Mouse (Mus musculus) testis, adult 10 weeks (tissue): Measurements from ENCODE around the gene Rpl5. TPM values are rescaled to one million over a fixed set of nuclear protein-coding genes. Genes with fewer than 3 reads are reported as not detected.

ENCODE experiments used
- polyA plus RNA-seq: library from polyadenylated mRNA; stranded (reverse); fragments of 350-450 nt; fragmentation: Illumina TruSeq; extraction: RNeasy Lipid Tissue Mini Kit (QIAGEN cat#74804); gene quantifications from one replicate; pipeline ENCODE4 v1.2.3, GENCODE M21; 2014; ENCODE audit warnings: low read depth, low replicate concordance

Gene Rpl5
- polyA plus RNA-seq, result 154 TPM

GRCm38 (mm10) chr5:107900206-107901013 lies at the start of gene Rpl5:
Gene Rpl5 (plus strand): TSS chr5:107900502.

GRCm38 (mm10) chr5:107874561-107875260 lies 25.6 kb upstream of the Rpl5 start, which contains the start of gene Evi5:
Gene Evi5 (minus strand): TSS chr5:107875107.

Other genes starting within 250 kb of the Rpl5 start
- gene Gfi1, start 174.5 kb upstream of the Rpl5 start, polyA plus RNA-seq, result 1.2 TPM
- 614 TPM for gene Ube2d2b, start 70.4 kb upstream of the Rpl5 start, polyA plus RNA-seq
- gene Evi5, start 25.4 kb upstream of the Rpl5 start, polyA plus RNA-seq, result 68.7 TPM
- 30.2 TPM for gene Fam69a, start 86.6 kb downstream of the Rpl5 start, polyA plus RNA-seq
- gene Mtf2, start 165.2 kb downstream of the Rpl5 start, polyA plus RNA-seq, result 119 TPM
- gene Tmed5, start 232.1 kb downstream of the Rpl5 start, polyA plus RNA-seq, result 28.1 TPM
- gene Ccdc18, start 232.4 kb downstream of the Rpl5 start, polyA plus RNA-seq, result 37.5 TPM